Mouse (Mus musculus) ES-E14 (cell line): ENCODE data around the gene Mchr1.

Experiments used
- CHD2 ChIP-seq: IDR thresholded peaks from 2 replicates; pipeline ENCODE4 v1.6.1; 2014; ENCODE audit warnings: mild to moderate bottlenecking, low read depth, low read length, inconsistent platforms
- ZNF384 ChIP-seq: IDR thresholded peaks from 2 replicates; pipeline ENCODE4 v1.6.1; 2012; ENCODE audit warnings: low read depth, low read length, inconsistent platforms

DNA sequence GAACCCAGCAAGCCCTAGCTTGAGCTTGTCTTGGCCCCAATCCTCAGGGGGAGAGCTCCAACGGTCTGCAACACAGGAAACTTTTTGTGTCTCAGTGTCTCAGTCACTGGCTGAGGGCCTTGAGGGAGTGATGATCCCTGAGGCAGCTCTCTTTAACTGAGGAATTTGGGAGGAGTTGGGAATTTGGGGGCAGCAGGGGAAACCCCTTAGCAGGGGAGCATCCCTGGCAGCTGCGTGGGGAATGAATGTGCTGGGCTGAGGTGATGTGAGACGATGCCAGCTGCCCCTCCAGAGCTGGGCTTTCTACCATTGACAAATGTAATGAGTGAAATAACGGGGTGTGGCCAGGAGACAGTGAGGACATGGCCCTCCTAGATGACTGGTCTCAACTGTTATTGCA, 39.9 kb upstream of the Mchr1 start:
- TF ChIP-seq CHD2 (no peak), ZNF384 (no peak)
